Mouse (Mus musculus): ENCODE measurements around the gene Syn3.

GRCm38 (mm10) chr10:86389913-86390312 is 108.8 kb downstream of the Syn3 start:
- TF ChIP-seq EP300 (IDR thresholded peaks at IDR 0.05; ENCODE audit: low read depth) (no peak), CTCF (IDR thresholded peaks at IDR 0.05; ENCODE audit: low read depth) (no peak)
